Mouse (Mus musculus) liver, postnatal 0 days (tissue): ENCODE measurements around the gene Strn3. TPM values are rescaled to one million over a fixed set of nuclear protein-coding genes. Genes with fewer than 3 reads are reported as not detected.
"Not testable (repeated sequence)": the region's sequence is repeated elsewhere in the genome, so short reads cannot be mapped to it uniquely, and the experiment has no call there.

ENCODE experiments used
- ATAC-seq: fragments of 200-750 bp; cut with Nextera tagmentation; 2 replicates; pipeline ENCODE4 v1.8.0; 2017; ENCODE audit warnings: mild to moderate bottlenecking, moderate library complexity
- DNase-seq: peaks from one replicate; pipeline ENCODE4 v3.0.0-alpha.2; 2016
- H3K27ac ChIP-seq: fragments of 300-500 bp; sonication (generic); 2 replicates; pipeline ENCODE4 v1.5.1; 2014; ENCODE audit warnings: antibody characterized with exemption, moderate library complexity, mild to moderate bottlenecking, low read depth
- H3K27me3 ChIP-seq: fragments of 300-500 bp; sonication (generic); 2 replicates; pipeline ENCODE4 v1.6.1; 2014; ENCODE audit warnings: low read length, control low read depth, mixed read lengths; ENCODE audit not compliant: insufficient read depth
- H3K36me3 ChIP-seq: fragments of 300-500 bp; sonication (generic); replicated peaks from 2 replicates; pipeline ENCODE4 v1.6.1; 2014; ENCODE audit warnings: mild to moderate bottlenecking, control low read depth, low read length, moderate library complexity, mixed read lengths; ENCODE audit not compliant: insufficient read depth
- H3K4me1 ChIP-seq: fragments of 300-500 bp; sonication (generic); 2 replicates; pipeline ENCODE4 v1.6.1; 2014; ENCODE audit warnings: antibody characterized with exemption, mild to moderate bottlenecking, control low read depth; ENCODE audit not compliant: insufficient read depth
- H3K4me2 ChIP-seq: fragments of 300-500 bp; sonication (generic); 2 replicates; pipeline ENCODE4 v1.6.1; 2014; ENCODE audit warnings: low read depth, mild to moderate bottlenecking, low read length, moderate library complexity, mixed read lengths
- H3K4me3 ChIP-seq: fragments of 300-500 bp; sonication (generic); 2 replicates; pipeline ENCODE4 v1.5.1; 2014; ENCODE audit warnings: low read depth, low read length
- H3K9ac ChIP-seq: fragments of 300-500 bp; sonication (generic); replicated peaks from 2 replicates; pipeline ENCODE4 v1.6.1; 2014; ENCODE audit warnings: mild to moderate bottlenecking, moderate library complexity
- H3K9me3 ChIP-seq: fragments of 300-500 bp; sonication (generic); 2 replicates; pipeline ENCODE4 v1.6.1; 2016; ENCODE audit warnings: mild to moderate bottlenecking, control low read depth, low read length, mixed read lengths
- CTCF ChIP-seq: sonication (generic); IDR thresholded peaks from 2 replicates; pipeline ENCODE4 v1.5.1; 2016; ENCODE audit warnings: antibody characterized with exemption, low read depth
- EP300 ChIP-seq: IDR thresholded peaks from 2 replicates; pipeline ENCODE4 v1.6.1; 2016; ENCODE audit warnings: antibody characterized with exemption, low read depth, mild to moderate bottlenecking
- WGBS: fragments of 180-500 bp; shearing (Covaris S2); extraction: QIAGEN DNeasy Blood & Tissue Kit; methylation state at CpG from one replicate; pipeline ENCODE4 v1.1.7; 2014; ENCODE audit not compliant: insufficient replicate concordance; 5-methylcytosine and 5-hydroxymethylcytosine counted together
- polyA plus RNA-seq: library from polyadenylated mRNA; unstranded; fragments of >200 nt; fragmentation: Nextera tagmentation; extraction: Ambion mirVana; gene quantifications from 2 replicates; pipeline ENCODE4 v1.2.1, GENCODE M21; 2015

Gene Strn3
- polyA plus RNA-seq, 1 experiment from 2014 or later = 11.5 TPM

GRCm38 (mm10) chr12:51592888-51593228, 98.8 kb downstream of the Strn3 start:
- peaks cover 59% of the 10 kb centered on the region for H3K27me3 ChIP-seq
- H3K4me2 ChIP-seq = peak overlapping the region; percentile 83
- no peaks in the 10 kb centered on the region for H3K9me3 ChIP-seq
- 2% methylated on average over 16 of the region's 21 CpGs for WGBS
- H3K4me3 ChIP-seq = peak overlapping the region; percentile 53
- H3K27ac ChIP-seq = no peak overlapping the region
- H3K36me3 ChIP-seq = no peaks in the 10 kb centered on the region
- H3K4me1 ChIP-seq = peaks cover 15% of the 10 kb centered on the region
- no peak overlapping the region for H3K9ac ChIP-seq
- ATAC-seq (0 out of 2 replicates have a peak, but pooled peaks have one; percentile 3), DNase-seq (no peak)
- TF ChIP-seq CTCF (no peak), EP300 (no peak)

- 52% methylated on average over 8 of the region's 8 CpGs for WGBS
- peaks cover 15% of the 10 kb centered on the region for H3K4me1 ChIP-seq
- TF ChIP-seq EP300 = no peak
- TF ChIP-seq CTCF = no peak
- H3K27ac ChIP-seq = no peak overlapping the region
- H3K9me3 ChIP-seq = no peaks in the 10 kb centered on the region
- no peak overlapping the region for H3K9ac ChIP-seq
- H3K4me3 ChIP-seq = no peak overlapping the region
- ATAC-seq (no peak), DNase-seq (no peak)
- no peaks in the 10 kb centered on the region for H3K36me3 ChIP-seq
- H3K27me3 ChIP-seq = peaks cover 59% of the 10 kb centered on the region
- H3K4me2 ChIP-seq = no peak overlapping the region
Measured at GRCm38 (mm10) chr12:51591921-51592320, 99.8 kb downstream of the Strn3 start.

GRCm38 (mm10) chr12:51589263-51589662, 102.4 kb downstream of the Strn3 start:
- no peaks in the 10 kb centered on the region for H3K9me3 ChIP-seq
- H3K4me3 ChIP-seq = no peak overlapping the region
- no peaks in the 10 kb centered on the region for H3K36me3 ChIP-seq
- TF ChIP-seq CTCF = no peak
- peaks cover 14% of the 10 kb centered on the region for H3K4me1 ChIP-seq
- ATAC-seq = no peak
- peaks cover 39% of the 10 kb centered on the region for H3K27me3 ChIP-seq
- H3K27ac ChIP-seq = no peak overlapping the region
- no peak for DNase-seq
- no peak overlapping the region for H3K4me2 ChIP-seq
- H3K9ac ChIP-seq = no peak overlapping the region
- 67% methylated on average over 5 of the region's 5 CpGs for WGBS

GRCm38 (mm10) chr12:51577816-51578215, 113.9 kb downstream of the Strn3 start:
- not testable (repeated sequence) for ATAC-seq, H3K4me1 ChIP-seq, H3K4me3 ChIP-seq, H3K9ac ChIP-seq, H3K9me3 ChIP-seq, DNase-seq, H3K4me2 ChIP-seq, H3K36me3 ChIP-seq, H3K27ac ChIP-seq, H3K27me3 ChIP-seq
- WGBS = 82% methylated on average over 2 of the region's 2 CpGs

- 61% methylated on average over 4 of the region's 4 CpGs for WGBS
- Histone ChIP-seq H3K9me3 (no peaks in the 10 kb centered on the region), H3K36me3 (no peaks in the 10 kb centered on the region), H3K9ac (no peak overlapping the region), H3K27ac (no peak overlapping the region), H3K4me2 (no peak overlapping the region), H3K27me3 (no peaks in the 10 kb centered on the region), H3K4me1 (no peaks in the 10 kb centered on the region), H3K4me3 (no peak overlapping the region)
- ATAC-seq (no peak), DNase-seq (no peak)
- TF ChIP-seq CTCF = no peak
- no peak for TF ChIP-seq EP300
Measured at GRCm38 (mm10) chr12:51572651-51573050, 119.0 kb downstream of the Strn3 start.

GRCm38 (mm10) chr12:51569944-51570343, 121.8 kb downstream of the Strn3 start:
- Histone ChIP-seq H3K27ac (no peak overlapping the region), H3K4me1 (no peaks in the 10 kb centered on the region), H3K36me3 (no peaks in the 10 kb centered on the region), H3K4me3 (no peak overlapping the region), H3K27me3 (no peaks in the 10 kb centered on the region), H3K9ac (no peak overlapping the region), H3K9me3 (no peaks in the 10 kb centered on the region), H3K4me2 (no peak overlapping the region)
- TF ChIP-seq EP300 = no peak
- TF ChIP-seq CTCF = 0 out of 2 replicates have a peak, but pooled peaks have one; percentile 11
- ATAC-seq (no peak), DNase-seq (no peak)
- 65% methylated on average over 7 of the region's 7 CpGs for WGBS

GRCm38 (mm10) chr12:51569472-51569871, 122.2 kb downstream of the Strn3 start:
- 70% methylated on average over 8 of the region's 8 CpGs for WGBS
- no peak overlapping the region for H3K4me3 ChIP-seq

More at GRCm38 (mm10) chr12:51569472-51569871, 122.2 kb downstream of the Strn3 start:
- ATAC-seq (no peak), DNase-seq (no peak)
- Histone ChIP-seq H3K27ac (no peak overlapping the region), H3K36me3 (no peaks in the 10 kb centered on the region), H3K9me3 (no peaks in the 10 kb centered on the region), H3K9ac (no peak overlapping the region), H3K4me2 (no peak overlapping the region), H3K4me1 (no peaks in the 10 kb centered on the region), H3K27me3 (no peaks in the 10 kb centered on the region)
- no peak for TF ChIP-seq CTCF
- TF ChIP-seq EP300 = no peak
